Mouse (Mus musculus) neural tube, embryonic 11.5 days (tissue): ENCODE data around the gene Satb2. TPM values are rescaled to one million over a fixed set of nuclear protein-coding genes. Genes with fewer than 3 reads are reported as not detected.

Experiments
- ATAC-seq: fragments of 200-750 bp; cut with Nextera tagmentation; 2 replicates; pipeline ENCODE4 v1.8.0; 2017; ENCODE audit warnings: moderate number of reproducible peaks, mild to moderate bottlenecking, moderate TSS enrichment, moderate library complexity; ENCODE audit not compliant: insufficient read depth, low FRiP score, low TSS enrichment
- DNase-seq: peaks from one replicate; pipeline ENCODE4 v3.0.0-alpha.2; 2015; ENCODE audit warnings: low spot score
- H3K27ac ChIP-seq: fragments of 300-500 bp; sonication (generic); 2 replicates; pipeline ENCODE4 v1.5.1; 2014; ENCODE audit warnings: low read depth, mild to moderate bottlenecking, low read length
- H3K27me3 ChIP-seq: fragments of 300-500 bp; sonication (generic); 2 replicates; pipeline ENCODE4 v1.6.1; 2014; ENCODE audit warnings: mild to moderate bottlenecking, low read length, mixed read lengths; ENCODE audit not compliant: control insufficient read depth, insufficient read depth
- H3K36me3 ChIP-seq: fragments of 300-500 bp; sonication (generic); 2 replicates; pipeline ENCODE4 v1.6.1; 2014; ENCODE audit warnings: mild to moderate bottlenecking, low read length, moderate library complexity, mixed read lengths; ENCODE audit not compliant: control insufficient read depth, insufficient read depth
- H3K4me1 ChIP-seq: fragments of 300-500 bp; sonication (generic); 2 replicates; pipeline ENCODE4 v1.6.1; 2014; ENCODE audit warnings: low read length, mixed read lengths; ENCODE audit not compliant: control insufficient read depth, insufficient read depth
- H3K4me2 ChIP-seq: fragments of 300-500 bp; sonication (generic); 2 replicates; pipeline ENCODE4 v1.6.1; 2014; ENCODE audit warnings: low read depth, mild to moderate bottlenecking, moderate library complexity
- H3K4me3 ChIP-seq: fragments of 300-500 bp; sonication (generic); 2 replicates; pipeline ENCODE4 v1.5.1; 2014; ENCODE audit warnings: low read depth, low read length
- H3K9ac ChIP-seq: fragments of 300-500 bp; sonication (generic); 2 replicates; pipeline ENCODE4 v1.6.1; 2014; ENCODE audit warnings: mild to moderate bottlenecking, low read length
- H3K9me3 ChIP-seq: fragments of 300-500 bp; sonication (generic); 2 replicates; pipeline ENCODE4 v1.6.1; 2016; ENCODE audit warnings: low read length; ENCODE audit not compliant: control insufficient read depth
- WGBS: fragments of 180-500 bp; shearing (Covaris S2); extraction: QIAGEN DNeasy Blood & Tissue Kit; methylation state at CpG from one replicate; pipeline ENCODE4 v1.1.7; 2014; 5-methylcytosine and 5-hydroxymethylcytosine counted together
- polyA plus RNA-seq: library from polyadenylated mRNA; unstranded; fragments of >200 nt; fragmentation: Nextera tagmentation; extraction: Ambion mirVana; gene quantifications from 2 replicates; pipeline ENCODE4 v1.2.1, GENCODE M21; 2014

Gene Satb2
- polyA plus RNA-seq, 1 experiment from 2014 or later, result 1.5 TPM

GRCm38 (mm10) chr1:56976044-56976824 is 2.2 kb downstream of the Satb2 start:
- WGBS, result under 1% methylated on average over 25 of the region's 25 CpGs
- H3K4me2 ChIP-seq, result no peak overlapping the region
- ATAC-seq (no peak), DNase-seq (peak; percentile 44)
- H3K27ac ChIP-seq, result no peak overlapping the region
- no peaks in the 10 kb centered on the region for H3K9me3 ChIP-seq
- no peaks in the 10 kb centered on the region for H3K36me3 ChIP-seq
- no peak overlapping the region for H3K9ac ChIP-seq
- 0 out of 2 replicates have a peak, but pooled peaks cover 7% of the 10 kb centered on the region for H3K4me1 ChIP-seq
- H3K27me3 ChIP-seq, result peaks cover 59% of the 10 kb centered on the region
- H3K4me3 ChIP-seq, result no peak overlapping the region

- DNase-seq (peak; percentile 19), ATAC-seq (no peak)
- no peaks in the 10 kb centered on the region for H3K36me3 ChIP-seq
- peaks cover 59% of the 10 kb centered on the region for H3K27me3 ChIP-seq
- H3K9me3 ChIP-seq, result no peaks in the 10 kb centered on the region
- WGBS, result under 1% methylated on average over 12 of the region's 12 CpGs
- H3K4me2 ChIP-seq, result no peak overlapping the region
- H3K27ac ChIP-seq, result no peak overlapping the region
- peaks cover 11% of the 10 kb centered on the region; the same call in 1 of the 2 replicates for H3K4me1 ChIP-seq
- no peak overlapping the region for H3K9ac ChIP-seq
- no peak overlapping the region for H3K4me3 ChIP-seq
Observed at GRCm38 (mm10) chr1:56975546-56975945, 2.9 kb downstream of the Satb2 start.

- no peaks in the 10 kb centered on the region for H3K9me3 ChIP-seq
- WGBS, result 4% methylated on average over 14 of the region's 14 CpGs
- ATAC-seq (no peak), DNase-seq (no peak)
- H3K4me2 ChIP-seq, result no peak overlapping the region
- H3K36me3 ChIP-seq, result no peaks in the 10 kb centered on the region
- H3K9ac ChIP-seq, result no peak overlapping the region
- peaks cover 22% of the 10 kb centered on the region; the same call in 1 of the 2 replicates for H3K4me1 ChIP-seq
- no peak overlapping the region for H3K27ac ChIP-seq
- H3K4me3 ChIP-seq, result no peak overlapping the region
- H3K27me3 ChIP-seq, result peaks cover 59% of the 10 kb centered on the region
Observed at GRCm38 (mm10) chr1:56974187-56974586, 4.3 kb downstream of the Satb2 start.

GRCm38 (mm10) chr1:56973593-56973950 is 4.9 kb downstream of the Satb2 start:
- Histone ChIP-seq H3K36me3 (no peaks in the 10 kb centered on the region), H3K27ac (no peak overlapping the region), H3K27me3 (peaks cover 59% of the 10 kb centered on the region), H3K4me2 (peak overlapping the region; percentile 95), H3K9me3 (no peaks in the 10 kb centered on the region), H3K4me1 (peaks cover 22% of the 10 kb centered on the region; the same call in 1 of the 2 replicates), H3K4me3 (peak overlapping the region; percentile 78), H3K9ac (peak overlapping the region; percentile 93)
- WGBS, result under 1% methylated on average over 16 of the region's 16 CpGs
- no peak for DNase-seq
- 0 out of 2 replicates have a peak, but pooled peaks have one; percentile 5 for ATAC-seq

GRCm38 (mm10) chr1:56972950-56973592 is 5.4 kb downstream of the Satb2 start:
- H3K36me3 ChIP-seq, result no peaks in the 10 kb centered on the region
- peak; percentile 96 for DNase-seq
- peaks cover 59% of the 10 kb centered on the region for H3K27me3 ChIP-seq
- H3K27ac ChIP-seq, result peak overlapping the region; percentile 80
- peak overlapping the region; percentile 95 for H3K4me2 ChIP-seq
- H3K9me3 ChIP-seq, result no peaks in the 10 kb centered on the region
- H3K4me1 ChIP-seq, result peaks cover 22% of the 10 kb centered on the region; the same call in 1 of the 2 replicates
- peak overlapping the region; percentile 78 for H3K4me3 ChIP-seq
- WGBS, result under 1% methylated on average over 47 of the region's 47 CpGs
- H3K9ac ChIP-seq, result peak overlapping the region; percentile 93
- ATAC-seq, result peak; percentile 62

- DNase-seq, result peak; percentile 77
- Histone ChIP-seq H3K27ac (peak overlapping the region; percentile 80), H3K4me2 (peak overlapping the region; percentile 95), H3K4me3 (peak overlapping the region; percentile 78), H3K9ac (peak overlapping the region; percentile 93), H3K27me3 (peaks cover 54% of the 10 kb centered on the region), H3K9me3 (no peaks in the 10 kb centered on the region), H3K36me3 (no peaks in the 10 kb centered on the region), H3K4me1 (peaks cover 20% of the 10 kb centered on the region; the same call in 1 of the 2 replicates)
- under 1% methylated on average over 79 of the region's 83 CpGs for WGBS
- peak; percentile 65 for ATAC-seq
Observed at GRCm38 (mm10) chr1:56972251-56972949, 6.0 kb downstream of the Satb2 start.

GRCm38 (mm10) chr1:56971942-56972250 is 6.6 kb downstream of the Satb2 start:
- H3K27me3 ChIP-seq, result peaks cover 49% of the 10 kb centered on the region
- peak overlapping the region; percentile 95 for H3K4me2 ChIP-seq
- no peak overlapping the region for H3K27ac ChIP-seq
- no peak for DNase-seq
- no peaks in the 10 kb centered on the region for H3K9me3 ChIP-seq
- WGBS, result under 1% methylated on average over 20 of the region's 23 CpGs
- no peaks in the 10 kb centered on the region for H3K36me3 ChIP-seq
- H3K4me3 ChIP-seq, result peak overlapping the region; percentile 78
- H3K9ac ChIP-seq, result peak overlapping the region; percentile 93
- no peak for ATAC-seq
- H3K4me1 ChIP-seq, result peaks cover 15% of the 10 kb centered on the region; the same call in 1 of the 2 replicates

GRCm38 (mm10) chr1:56971441-56971861 is 7.0 kb downstream of the Satb2 start:
- peak overlapping the region; percentile 78 for H3K4me3 ChIP-seq
- H3K9ac ChIP-seq, result peak overlapping the region; percentile 45; the same call in 1 of the 2 replicates
- no peaks in the 10 kb centered on the region for H3K9me3 ChIP-seq
- H3K27me3 ChIP-seq, result peaks cover 44% of the 10 kb centered on the region
- ATAC-seq, result 0 out of 2 replicates have a peak, but pooled peaks have one; percentile 1
- peaks cover 15% of the 10 kb centered on the region; the same call in 1 of the 2 replicates for H3K4me1 ChIP-seq
- peak; percentile 54 for DNase-seq
- no peaks in the 10 kb centered on the region for H3K36me3 ChIP-seq
- WGBS, result under 1% methylated on average over 29 of the region's 29 CpGs
- H3K27ac ChIP-seq, result no peak overlapping the region
- H3K4me2 ChIP-seq, result peak overlapping the region; percentile 95
